In the genomic region with DNA sequence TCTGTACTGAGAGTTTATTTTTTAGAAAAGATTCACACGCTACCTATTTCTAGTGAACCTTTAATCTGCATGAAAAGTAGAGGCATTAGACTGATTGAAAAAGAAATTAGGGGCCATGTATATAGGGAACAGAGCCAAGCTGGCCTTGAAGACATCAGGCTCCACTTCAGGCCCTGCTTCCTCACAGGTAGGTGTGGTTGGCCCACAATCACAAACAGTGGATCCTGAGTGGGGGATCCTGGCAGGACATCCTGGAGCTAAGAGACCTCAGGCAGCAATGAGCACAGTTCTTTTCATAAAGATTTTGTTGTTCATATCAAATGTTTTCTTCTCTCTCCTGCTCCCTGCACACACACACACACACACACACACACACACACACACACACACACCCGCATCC, we compare ENCODE assay signal across 22 mouse cellular contexts.
"Had no signal": no experiment of that assay in that cellular context is flagged by ENCODE, and none has a peak within 500 bp of the region (broad histone marks: within the 10 kb centered on the region; RNA-seq: fewer than 3 reads in every experiment).

No protein-coding gene starts in this region.

- DNase-seq: gastrocnemius, postnatal 14 days; heart, postnatal 10 days; heart, postnatal 4 days; kidney, adult 18-20 months; kidney, adult 8-10 months; kidney, postnatal 10 days; kidney, postnatal 25 days; kidney, postnatal 4 days; left cerebral cortex, postnatal 4 days had no signal

- ATAC-seq: hindbrain, embryonic 16.5 days; inflammation-experienced regulatory T-cells, adult 6 months; intestine, embryonic 15.5 days; intestine, postnatal 0 days had no signal

- H3K4me3 ChIP-seq: heart, embryonic 10.5 days; heart, embryonic 12.5 days; hindbrain, embryonic 10.5 days; hindbrain, embryonic 12.5 days; intestine, embryonic 15.5 days; layer of hippocampus, adult 2 months; left cerebral cortex, adult 2 months; limb, embryonic 13.5 days; limb, embryonic 15.5 days had no signal

- H3K36me3 ChIP-seq: heart, embryonic 10.5 days; heart, embryonic 12.5 days; hindbrain, embryonic 10.5 days; hindbrain, embryonic 12.5 days; intestine, embryonic 15.5 days; limb, embryonic 13.5 days; limb, embryonic 15.5 days had no signal

- H3K27ac ChIP-seq: heart, embryonic 10.5 days; hindbrain, embryonic 10.5 days; hindbrain, embryonic 12.5 days; hindbrain, embryonic 14.5 days; intestine, embryonic 15.5 days; layer of hippocampus, adult 2 months; left cerebral cortex, adult 2 months; limb, embryonic 13.5 days; limb, embryonic 15.5 days had no signal

- H3K4me2 ChIP-seq: heart, embryonic 12.5 days; hindbrain, embryonic 12.5 days; hindbrain, embryonic 14.5 days; intestine, embryonic 15.5 days; limb, embryonic 13.5 days; limb, embryonic 15.5 days had no signal

- H3K9ac ChIP-seq: heart, embryonic 12.5 days; hindbrain, embryonic 12.5 days; hindbrain, embryonic 14.5 days; intestine, embryonic 15.5 days; limb, embryonic 13.5 days; limb, embryonic 15.5 days had no signal

- H3K4me1 ChIP-seq: heart, embryonic 10.5 days; heart, embryonic 12.5 days; hindbrain, embryonic 10.5 days; hindbrain, embryonic 12.5 days; intestine, embryonic 15.5 days; limb, embryonic 15.5 days had no signal

- H3K9me3 ChIP-seq: heart, embryonic 10.5 days; intestine, embryonic 15.5 days; limb, embryonic 15.5 days had no signal

- H3K27me3 ChIP-seq: heart, embryonic 12.5 days; hindbrain, embryonic 12.5 days; intestine, embryonic 15.5 days; limb, embryonic 13.5 days; limb, embryonic 15.5 days had no signal
